In the genomic region with DNA sequence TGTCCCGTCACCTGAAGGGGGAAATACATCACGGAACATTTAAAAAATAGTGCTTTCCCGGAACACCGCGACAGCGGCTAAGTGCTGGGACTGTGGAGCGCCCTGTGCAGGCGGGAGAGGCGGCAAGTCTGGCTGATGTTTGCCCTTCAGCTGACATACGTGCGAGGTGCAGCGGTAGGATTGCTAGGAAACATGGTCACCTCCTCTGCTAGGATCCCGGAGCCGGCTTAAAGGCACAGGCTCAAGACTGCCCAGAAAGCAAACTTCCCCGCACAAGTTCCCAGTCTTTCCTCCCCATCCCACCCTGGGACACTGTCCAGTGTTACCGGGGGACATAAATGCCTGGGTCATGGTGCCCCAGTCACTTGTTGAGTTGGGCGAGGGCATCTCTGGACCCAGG, we compare ENCODE assay signal across 7 mouse cellular contexts. TPM values are rescaled to one million over a fixed set of nuclear protein-coding genes. Genes with fewer than 3 reads are reported as not detected.
A peak's percentile ranks its signal among the peaks of the same experiment; 100 is the strongest.
DNase-seq lines count a peak whose midpoint lies in the region; ATAC-seq and TF ChIP-seq lines count a peak whose summit lies in the region.

No protein-coding gene starts in this region.

- ATAC-seq in lung, postnatal 0 days = no peak
- no peak for ATAC-seq in embryonic facial prominence, embryonic 15.5 days (ENCODE audit: insufficient number of reproducible peaks, low FRiP score, low TSS enrichment, low read depth)
- ATAC-seq in intestine, embryonic 15.5 days = no peak; the same call in none of the 2 replicates
- peak; percentile 44 for ATAC-seq in midbrain, embryonic 14.5 days (ENCODE audit: low FRiP score, low TSS enrichment)

- no peak overlapping the region for H3K27ac ChIP-seq in lung, postnatal 0 days (ENCODE audit: low read length)
- H3K27ac ChIP-seq in embryonic facial prominence, embryonic 15.5 days (replicated peaks) = no peak overlapping the region
- H3K27ac ChIP-seq in intestine, embryonic 15.5 days = no peak overlapping the region
- no peak overlapping the region for H3K27ac ChIP-seq in midbrain, embryonic 14.5 days (replicated peaks; ENCODE audit: low read depth, low read length)

- no peak for TF ChIP-seq CTCF in lung, postnatal 0 days (IDR thresholded peaks at IDR 0.05)

- H3K4me2 ChIP-seq in lung, postnatal 0 days (replicated peaks; ENCODE audit: low read depth, low read length) = peak overlapping the region; percentile 69
- H3K4me2 ChIP-seq in embryonic facial prominence, embryonic 15.5 days (replicated peaks) = peak overlapping the region; percentile 85
- peak overlapping the region; percentile 89 for H3K4me2 ChIP-seq in intestine, embryonic 15.5 days (replicated peaks)
- H3K4me2 ChIP-seq in midbrain, embryonic 14.5 days (ENCODE audit: low read length) = peak overlapping the region; percentile 94

- no peak overlapping the region for H3K9ac ChIP-seq in lung, postnatal 0 days (replicated peaks; ENCODE audit: low read depth)
- H3K9ac ChIP-seq in embryonic facial prominence, embryonic 15.5 days = no peak overlapping the region
- H3K9ac ChIP-seq in intestine, embryonic 15.5 days = 0 out of 2 replicates have a peak overlapping the region, but pooled peaks have one; percentile 8
- H3K9ac ChIP-seq in midbrain, embryonic 14.5 days (replicated peaks; ENCODE audit: low read length) = peak overlapping the region; percentile 64

- H3K4me1 ChIP-seq in lung, postnatal 0 days (ENCODE audit: insufficient read depth, low read depth, low read length) = no peaks in the 10 kb centered on the region
- H3K4me1 ChIP-seq in embryonic facial prominence, embryonic 15.5 days = peaks cover 10% of the 10 kb centered on the region
- 0 out of 2 replicates have a peak, but pooled peaks cover 7% of the 10 kb centered on the region for H3K4me1 ChIP-seq in intestine, embryonic 15.5 days (replicated peaks)
- H3K4me1 ChIP-seq in midbrain, embryonic 14.5 days (ENCODE audit: control insufficient read depth, insufficient read depth, low read length) = 0 out of 2 replicates have a peak, but pooled peaks cover 7% of the 10 kb centered on the region

- TF ChIP-seq EP300 in lung, postnatal 0 days (IDR thresholded peaks at IDR 0.05) = no peak

- WGBS in lung, postnatal 0 days = 2% methylated on average over 17 of the region's 17 CpGs
- WGBS in embryonic facial prominence, embryonic 15.5 days = under 1% methylated on average over 17 of the region's 17 CpGs
- WGBS in intestine, embryonic 15.5 days = under 1% methylated on average over 17 of the region's 17 CpGs
- WGBS in midbrain, embryonic 14.5 days = under 1% methylated on average over 17 of the region's 17 CpGs

- no peaks in the 10 kb centered on the region for H3K9me3 ChIP-seq in lung, postnatal 0 days (ENCODE audit: low read length)
- H3K9me3 ChIP-seq in embryonic facial prominence, embryonic 15.5 days (replicated peaks) = no peaks in the 10 kb centered on the region
- H3K9me3 ChIP-seq in intestine, embryonic 15.5 days = no peaks in the 10 kb centered on the region
- H3K9me3 ChIP-seq in midbrain, embryonic 14.5 days (ENCODE audit: control insufficient read depth, low read length) = no peaks in the 10 kb centered on the region

- H3K36me3 ChIP-seq in lung, postnatal 0 days (ENCODE audit: insufficient read depth, low read length) = no peaks in the 10 kb centered on the region
- no peaks in the 10 kb centered on the region for H3K36me3 ChIP-seq in embryonic facial prominence, embryonic 15.5 days
- no peaks in the 10 kb centered on the region for H3K36me3 ChIP-seq in intestine, embryonic 15.5 days
- no peaks in the 10 kb centered on the region for H3K36me3 ChIP-seq in midbrain, embryonic 14.5 days (ENCODE audit: control insufficient read depth, insufficient read depth, low read length)

- peak overlapping the region; percentile 38; the same call in 1 of the 2 replicates for H3K4me3 ChIP-seq in lung, postnatal 0 days (ENCODE audit: low read depth, low read length)
- peak overlapping the region; percentile 64 for H3K4me3 ChIP-seq in embryonic facial prominence, embryonic 15.5 days (replicated peaks)
- peak overlapping the region; percentile 59 for H3K4me3 ChIP-seq in intestine, embryonic 15.5 days (replicated peaks)
- peak overlapping the region; percentile 58 for H3K4me3 ChIP-seq in midbrain, embryonic 14.5 days (replicated peaks; ENCODE audit: low read depth, low read length)

- peaks cover 4% of the 10 kb centered on the region; the same call in 1 of the 2 replicates for H3K27me3 ChIP-seq in lung, postnatal 0 days (replicated peaks; ENCODE audit: insufficient read depth, low read length)
- peaks cover 21% of the 10 kb centered on the region for H3K27me3 ChIP-seq in embryonic facial prominence, embryonic 15.5 days
- H3K27me3 ChIP-seq in intestine, embryonic 15.5 days (replicated peaks) = peaks cover 14% of the 10 kb centered on the region
- 0 out of 2 replicates have a peak, but pooled peaks cover 6% of the 10 kb centered on the region for H3K27me3 ChIP-seq in midbrain, embryonic 14.5 days (ENCODE audit: control insufficient read depth, insufficient read depth, low read length)

- DNase-seq in lung, postnatal 0 days (ENCODE audit: low spot score) = no peak
- DNase-seq in lung, postnatal 14 days = no peak
- peak; percentile 59 for DNase-seq in midbrain, embryonic 14.5 days
- DNase-seq in layer of hippocampus, adult 9-11 months = no peak
- DNase-seq in left cerebral cortex, adult 11 months (ENCODE audit: low spot score) = no peak

RNA-seq across cellular contexts. Expression of a gene that starts 0.6 kb away (rescaled TPM):
- 0.08 and 0.17 TPM in 2 replicates for polyA plus RNA-seq in lung, postnatal 0 days (2015; fragmentation: Nextera tagmentation; extraction: Ambion mirVana)
- 1.0 TPM in 2 replicates for polyA plus RNA-seq in embryonic facial prominence, embryonic 15.5 days (2015; fragmentation: Nextera tagmentation; extraction: Ambion mirVana)
- 0.36 and 0.38 TPM in 2 replicates for polyA plus RNA-seq in intestine, embryonic 15.5 days (2015; fragmentation: Nextera tagmentation; extraction: Ambion mirVana)
- 2.7 and 3.9 TPM in 2 replicates for polyA plus RNA-seq in midbrain, embryonic 14.5 days (2014; fragmentation: Nextera tagmentation; extraction: Ambion mirVana)

Comparison
In these comparisons a context has a peak if more than half of its experiments do, and no peak if none do; other contexts are left out.
1. H3K9ac ChIP-seq: peak in intestine, embryonic 15.5 days (single experiment) and midbrain, embryonic 14.5 days (single experiment); none in lung, postnatal 0 days (single experiment) and embryonic facial prominence, embryonic 15.5 days (single experiment).
2. Peak in every context shown above with its lines, with median percentiles within 50 percentile points of each other: H3K4me2 ChIP-seq and H3K4me3 ChIP-seq.